Mouse (Mus musculus) heart, embryonic 16.5 days (tissue): ENCODE results near the gene Olfr312. TPM values are rescaled to one million over a fixed set of nuclear protein-coding genes. Genes with fewer than 3 reads are reported as not detected.

Experiments used
- ATAC-seq: fragments of 200-750 bp; cut with Nextera tagmentation; replicated peaks from 2 replicates; pipeline ENCODE4 v1.8.0; 2017; ENCODE audit warnings: moderate number of reproducible peaks; ENCODE audit not compliant: insufficient read depth, low FRiP score; ENCODE audit errors: extremely low read depth
- H3K27ac ChIP-seq: fragments of 300-500 bp; sonication (generic); 2 replicates; pipeline ENCODE4 v1.5.1; 2014; ENCODE audit warnings: mild to moderate bottlenecking, low read length, control low read depth, moderate library complexity
- H3K27me3 ChIP-seq: fragments of 300-500 bp; sonication (generic); 2 replicates; pipeline ENCODE4 v1.6.1; 2014; ENCODE audit warnings: low read length, mixed read lengths; ENCODE audit not compliant: control insufficient read depth, insufficient read depth
- H3K36me3 ChIP-seq: fragments of 300-500 bp; sonication (generic); 2 replicates; pipeline ENCODE4 v1.6.1; 2014; ENCODE audit not compliant: control insufficient read depth, insufficient read depth
- H3K4me1 ChIP-seq: fragments of 300-500 bp; sonication (generic); 2 replicates; pipeline ENCODE4 v1.6.1; 2014; ENCODE audit warnings: low read length, mixed read lengths; ENCODE audit not compliant: control insufficient read depth, insufficient read depth
- H3K4me2 ChIP-seq: fragments of 300-500 bp; sonication (generic); 2 replicates; pipeline ENCODE4 v1.6.1; 2014; ENCODE audit warnings: low read depth, mild to moderate bottlenecking, control low read depth, low read length
- H3K4me3 ChIP-seq: fragments of 300-500 bp; sonication (generic); 2 replicates; pipeline ENCODE4 v1.5.1; 2014; ENCODE audit warnings: mild to moderate bottlenecking, control low read depth, low read length
- H3K9ac ChIP-seq: fragments of 300-500 bp; sonication (generic); 2 replicates; pipeline ENCODE4 v1.6.1; 2014; ENCODE audit warnings: low read length, control low read depth
- H3K9me3 ChIP-seq: fragments of 300-500 bp; sonication (generic); replicated peaks from 2 replicates; pipeline ENCODE4 v1.6.1; 2016; ENCODE audit warnings: low read length; ENCODE audit not compliant: control insufficient read depth
- WGBS: fragments of 180-500 bp; shearing (Covaris S2); extraction: QIAGEN DNeasy Blood & Tissue Kit; methylation state at CpG from one replicate; pipeline ENCODE4 v1.1.7; 2014; 5-methylcytosine and 5-hydroxymethylcytosine counted together
- polyA plus RNA-seq: library from polyadenylated mRNA; unstranded; fragments of >200 nt; fragmentation: Nextera tagmentation; extraction: Ambion mirVana; gene quantifications from 2 replicates; pipeline ENCODE4 v1.2.1, GENCODE M21; 2015

Olfr312 gene
- polyA plus RNA-seq, 1 experiment from 2014 or later = 0.25 TPM

GRCm38 (mm10) chr11:58883756-58884155 is 54.7 kb downstream of the Olfr312 start:
- WGBS = 77% methylated on average over 8 of the region's 8 CpGs
- Histone ChIP-seq H3K4me1 (no peaks in the 10 kb centered on the region), H3K36me3 (peaks cover 18% of the 10 kb centered on the region), H3K27me3 (no peaks in the 10 kb centered on the region), H3K4me3 (no peak overlapping the region), H3K9ac (no peak overlapping the region), H3K27ac (no peak overlapping the region), H3K4me2 (no peak overlapping the region), H3K9me3 (no peaks in the 10 kb centered on the region)
- no peak for ATAC-seq

Other genes with a start within 250 kb of the Olfr312 start
- not detected in 2 replicates for gene Olfr324, start 234.1 kb upstream of the Olfr312 start, polyA plus RNA-seq
- not detected in 2 replicates for gene 2210407C18Rik, start 213.2 kb upstream of the Olfr312 start, polyA plus RNA-seq
- gene Olfr323, start 198.7 kb upstream of the Olfr312 start, polyA plus RNA-seq = not detected in 2 replicates
- 0.07 TPM in 1 of 2 replicates, not detected in the other for gene Trim58, start 188.8 kb upstream of the Olfr312 start, polyA plus RNA-seq
- not detected in 2 replicates for gene Olfr322, start 170.5 kb upstream of the Olfr312 start, polyA plus RNA-seq
- not detected in 2 replicates for gene Olfr320, start 148.1 kb upstream of the Olfr312 start, polyA plus RNA-seq
- not detected in 2 replicates for gene Olfr319, start 130.1 kb upstream of the Olfr312 start, polyA plus RNA-seq
- not detected in 2 replicates for gene Olfr318, start 105.2 kb upstream of the Olfr312 start, polyA plus RNA-seq
- not detected in 2 replicates for gene Olfr317, start 90.0 kb upstream of the Olfr312 start, polyA plus RNA-seq
- not detected in 2 replicates for gene Olfr316, start 76.5 kb upstream of the Olfr312 start, polyA plus RNA-seq
- not detected in 2 replicates for gene Olfr315, start 56.0 kb upstream of the Olfr312 start, polyA plus RNA-seq
- gene Olfr314, start 46.3 kb upstream of the Olfr312 start, polyA plus RNA-seq = 0.11 TPM in 1 of 2 replicates, not detected in the other
- gene Fam183b, start 27.3 kb upstream of the Olfr312 start, polyA plus RNA-seq = 1.5 and 2.5 TPM in 2 replicates
- 0.09 and 0.12 TPM in 2 replicates for gene Olfr313, start 14.2 kb upstream of the Olfr312 start, polyA plus RNA-seq
- gene Olfr311, start 10.0 kb downstream of the Olfr312 start, polyA plus RNA-seq = 0.15 and 0.22 TPM in 2 replicates
- gene Gm12258, start 17.9 kb downstream of the Olfr312 start, polyA plus RNA-seq = 4.3 and 5.1 TPM in 2 replicates
- 3.4 and 3.7 TPM in 2 replicates for gene 2810021J22Rik, start 38.0 kb downstream of the Olfr312 start, polyA plus RNA-seq
- gene Zfp39, start 75.0 kb downstream of the Olfr312 start, polyA plus RNA-seq = 3.2 and 5.0 TPM in 2 replicates
- 0.10 TPM in 1 of 2 replicates, not detected in the other for gene Btnl10, start 88.7 kb downstream of the Olfr312 start, polyA plus RNA-seq
- 172 and 176 TPM in 2 replicates for gene Rnf187, start 109.7 kb downstream of the Olfr312 start, polyA plus RNA-seq
- 21.8 and 27.5 TPM in 2 replicates for gene Hist3h2ba, start 119.7 kb downstream of the Olfr312 start, polyA plus RNA-seq
- gene Hist3h2a, start 125.4 kb downstream of the Olfr312 start, polyA plus RNA-seq = 33.9 and 35.2 TPM in 2 replicates
- 0.26 and 0.39 TPM in 2 replicates for gene Trim17, start 125.4 kb downstream of the Olfr312 start, polyA plus RNA-seq
- 37.1 and 40.3 TPM in 2 replicates for gene Trim11, start 148.9 kb downstream of the Olfr312 start, polyA plus RNA-seq